Mouse (Mus musculus) left cerebral cortex, adult 2 months (tissue): ENCODE results near the gene Chia1. TPM values are rescaled to one million over a fixed set of nuclear protein-coding genes. Genes with fewer than 3 reads are reported as not detected.
"Not testable (repeated sequence)": the region's sequence is repeated elsewhere in the genome, so short reads cannot be mapped to it uniquely, and the experiment has no call there.

ENCODE experiments used
- DNase-seq, 2 experiments: peaks; one replicate each; pipeline ENCODE4 v3.0.0; 2021 to 2022; ENCODE audit warnings: low spot score in 2 of 2, mixed read lengths in 1 of 2; ENCODE audit errors: extremely low spot score in 1 of 2
- H3K27ac ChIP-seq: fragments of 200-600 bp; 2 replicates; pipeline ENCODE4 v1.8.1; 2022
- H3K4me3 ChIP-seq: fragments of 200-600 bp; 2 replicates; pipeline ENCODE4 v1.8.1; 2022
- CTCF ChIP-seq: fragments of 200-600 bp; IDR thresholded peaks from 2 replicates; pipeline ENCODE4 v1.8.1; 2022; ENCODE audit warnings: antibody characterized with exemption, mild to moderate bottlenecking, moderate library complexity
- intact Hi-C: fragments of 180-260 bp; cut with DNase I; formaldehyde crosslinking; loops from one replicate; pipeline ENCODE4 v1.15.1; 2025
- long read RNA-seq, 2 experiments: library from polyadenylated mRNA; stranded (forward); transcript quantifications; one replicate each; pipeline ENCODE4 v2.0.0; 2021; ENCODE audit warnings: borderline mapping rate in 2 of 2
- total RNA-seq, 2 experiments: library from RNA; stranded (reverse); gene quantifications; 2 replicates each; pipeline ENCODE4 v1.2.3; 2021

Chia1 gene
- under 1 TPM; 0.68 to 0.82 TPM for total RNA-seq
- long read RNA-seq, experiment 1, partial matches to known transcripts = 0 of 2 reads
- long read RNA-seq, experiment 1, other reads (novel, unspliced or antisense) = 2 of 2 reads
- long read RNA-seq, experiment 2 = 0 reads

GRCm38 (mm10) chr3:106112929-106113328 is at the start of gene Chia1:
Gene Chia1 (plus strand): TSS chr3:106113229.
- no peak for TF ChIP-seq CTCF
- no peak for DNase-seq
- H3K4me3 ChIP-seq = no peak within 1 kb of the TSS
- no peak within 1 kb of the TSS for H3K27ac ChIP-seq
- intact Hi-C loops = no loop called here

- H3K27ac ChIP-seq, H3K4me3 ChIP-seq, intact Hi-C loops, DNase-seq: not testable (repeated sequence)
Observed at GRCm38 (mm10) chr3:106067707-106068106, 45.3 kb upstream of the Chia1 start.

GRCm38 (mm10) chr3:106070994-106071393 is 42.0 kb upstream of the Chia1 start:
- TF ChIP-seq CTCF = no peak
- Histone ChIP-seq H3K4me3 (no peak overlapping the region), H3K27ac (no peak overlapping the region)
- intact Hi-C loops = no loop called here
- no peak for DNase-seq

DNA sequence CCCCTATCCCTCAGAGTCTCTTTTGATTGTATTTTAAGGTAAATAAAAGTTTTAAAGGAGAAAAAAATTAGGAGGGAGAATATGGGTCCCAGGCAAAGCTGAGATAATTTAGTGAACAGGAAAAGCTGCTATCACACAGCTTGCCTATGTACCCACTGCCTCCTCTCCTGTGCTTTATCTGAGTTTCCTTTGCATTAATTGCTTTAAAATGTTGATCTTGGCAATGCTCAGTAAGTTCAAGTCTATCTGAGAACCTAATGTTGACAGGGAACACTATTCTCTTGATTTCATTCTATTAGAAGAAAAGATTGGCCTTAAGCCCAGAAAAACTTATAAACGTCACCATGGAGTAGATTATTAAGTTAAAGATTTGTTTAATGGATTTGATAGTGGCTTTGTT is 38.2 kb upstream of the Chia1 start:
- DNase-seq = no peak
- TF ChIP-seq CTCF = no peak

DNA sequence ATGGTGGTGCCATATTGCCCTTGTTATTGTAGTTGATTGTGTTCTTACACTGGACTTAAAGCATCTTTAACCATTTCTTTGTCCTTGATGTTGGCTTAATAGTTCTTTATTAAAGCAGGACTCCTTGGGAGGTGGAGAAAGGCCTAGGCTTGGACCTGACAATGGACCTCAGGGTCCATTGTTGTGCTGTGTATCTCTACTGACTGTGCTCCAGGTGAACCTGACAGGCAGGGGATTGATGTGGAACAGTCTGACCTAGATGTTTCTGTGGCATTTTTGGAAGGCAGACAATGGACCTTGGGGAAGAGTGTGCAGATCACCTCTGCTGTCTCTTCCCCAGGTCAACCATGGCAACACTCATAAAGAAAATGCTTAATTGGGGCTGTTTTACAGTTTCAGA is 14.0 kb downstream of the Chia1 start:
- Histone ChIP-seq H3K4me3 (no peak overlapping the region), H3K27ac (no peak overlapping the region)
- DNase-seq = no peak
- TF ChIP-seq CTCF = no peak
- intact Hi-C loops = no loop called here

More for the DNA sequence above, 38.2 kb upstream of the Chia1 start:
- intact Hi-C loops = no loop called here
- no peak overlapping the region for H3K4me3 ChIP-seq
- H3K27ac ChIP-seq = no peak overlapping the region

DNA sequence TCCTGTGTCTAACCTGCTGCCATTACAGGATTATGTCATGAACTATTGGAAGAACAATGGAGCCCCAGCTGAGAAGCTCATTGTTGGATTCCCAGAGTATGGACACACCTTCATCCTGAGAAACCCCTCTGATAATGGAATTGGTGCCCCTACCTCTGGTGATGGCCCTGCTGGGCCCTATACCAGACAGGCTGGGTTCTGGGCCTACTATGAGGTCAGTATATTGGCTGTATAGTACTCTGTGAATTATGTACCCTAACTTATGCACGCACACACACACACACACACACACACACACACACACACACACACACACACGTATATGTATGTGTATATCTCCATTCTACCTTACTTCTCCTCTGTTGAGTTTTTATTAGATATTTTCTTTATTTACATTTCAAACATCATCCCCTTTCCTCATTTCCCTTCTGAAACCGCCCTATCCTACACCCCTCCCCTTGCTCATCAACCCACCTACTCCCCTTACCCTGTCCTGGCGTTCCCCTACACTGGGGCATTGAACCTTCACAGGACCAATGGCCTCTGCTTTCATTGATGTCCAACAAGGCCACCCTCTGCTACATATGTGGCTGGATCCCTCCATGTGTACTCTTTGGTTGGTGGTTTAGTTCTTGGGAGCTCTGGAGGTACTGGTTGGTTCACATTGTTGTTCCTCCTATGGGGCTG is 15.9 kb downstream of the Chia1 start:
- no peak overlapping the region for H3K27ac ChIP-seq
- DNase-seq = no peak
- H3K4me3 ChIP-seq = no peak overlapping the region
- no peak for TF ChIP-seq CTCF
- intact Hi-C loops = no loop called here

GRCm38 (mm10) chr3:106131690-106132089 is 18.7 kb downstream of the Chia1 start:
- no peak for TF ChIP-seq CTCF
- Histone ChIP-seq H3K4me3 (no peak overlapping the region), H3K27ac (no peak overlapping the region)
- DNase-seq = peak; percentile 37 to 66
- intact Hi-C loops = no loop called here

DNA sequence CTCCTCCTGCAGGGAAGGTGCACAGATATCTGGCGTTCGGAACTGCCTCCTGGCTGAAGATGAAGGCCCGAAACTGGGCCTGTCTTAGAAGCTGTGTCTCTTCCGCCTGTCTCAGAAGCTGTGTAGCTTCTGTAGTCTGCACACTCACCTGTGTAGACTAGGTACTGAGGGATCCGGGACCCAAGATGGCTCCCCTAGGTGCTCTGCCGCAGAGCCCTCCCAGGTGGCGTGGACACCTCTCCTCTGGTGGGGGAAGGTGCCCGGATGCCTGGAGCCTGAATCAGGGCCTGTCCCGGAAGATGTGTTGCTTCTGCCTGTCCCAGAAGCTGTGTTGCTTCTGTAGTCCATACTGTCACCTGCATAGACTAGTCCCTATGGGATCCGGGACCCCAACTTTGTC is 31.1 kb downstream of the Chia1 start:
- H3K4me3 ChIP-seq = no peak overlapping the region
- TF ChIP-seq CTCF = no peak

GRCm38 (mm10) chr3:106154413-106154812 is 41.4 kb downstream of the Chia1 start:
- DNase-seq = no peak
- TF ChIP-seq CTCF = no peak
- H3K27ac ChIP-seq = no peak overlapping the region
- intact Hi-C loops = no loop called here
- no peak overlapping the region for H3K4me3 ChIP-seq

More for the DNA sequence above, 31.1 kb downstream of the Chia1 start:
- no peak overlapping the region for H3K27ac ChIP-seq
- intact Hi-C loops = no loop called here
- DNase-seq = no peak

DNA sequence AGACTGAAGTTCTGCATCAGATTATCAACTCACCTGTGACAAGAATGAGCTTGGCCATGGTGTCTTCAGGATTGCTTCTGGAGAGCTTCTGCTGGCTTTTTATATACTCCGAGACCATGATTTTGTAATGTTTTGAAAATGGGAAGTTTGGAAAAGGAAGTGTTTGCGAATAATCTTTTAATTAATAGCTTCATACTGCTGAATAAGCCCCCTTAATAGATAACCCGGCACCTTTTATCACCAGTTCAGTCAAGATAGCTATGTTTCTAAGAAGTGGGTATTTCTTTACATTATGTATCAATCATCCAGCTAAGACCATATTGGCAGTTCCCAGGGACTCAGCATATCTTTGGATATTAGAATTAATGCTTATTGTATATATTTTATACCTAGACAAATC is 54.4 kb downstream of the Chia1 start, which contains the start of gene Chil3:
Chil3 (minus strand) TSS at position 101 of the 400 bp plus-strand sequence.
- DNase-seq = no peak
- no peak for TF ChIP-seq CTCF
- intact Hi-C loops = no loop called here
- no peak within 1 kb of the TSS for H3K4me3 ChIP-seq
- H3K27ac ChIP-seq = no peak within 1 kb of the TSS

GRCm38 (mm10) chr3:106170522-106171053 is 57.6 kb downstream of the Chia1 start:
- no peak for TF ChIP-seq CTCF
- Histone ChIP-seq H3K4me3 (no peak overlapping the region), H3K27ac (no peak overlapping the region)
- no peak for DNase-seq
- intact Hi-C loops = no loop called here

DNA sequence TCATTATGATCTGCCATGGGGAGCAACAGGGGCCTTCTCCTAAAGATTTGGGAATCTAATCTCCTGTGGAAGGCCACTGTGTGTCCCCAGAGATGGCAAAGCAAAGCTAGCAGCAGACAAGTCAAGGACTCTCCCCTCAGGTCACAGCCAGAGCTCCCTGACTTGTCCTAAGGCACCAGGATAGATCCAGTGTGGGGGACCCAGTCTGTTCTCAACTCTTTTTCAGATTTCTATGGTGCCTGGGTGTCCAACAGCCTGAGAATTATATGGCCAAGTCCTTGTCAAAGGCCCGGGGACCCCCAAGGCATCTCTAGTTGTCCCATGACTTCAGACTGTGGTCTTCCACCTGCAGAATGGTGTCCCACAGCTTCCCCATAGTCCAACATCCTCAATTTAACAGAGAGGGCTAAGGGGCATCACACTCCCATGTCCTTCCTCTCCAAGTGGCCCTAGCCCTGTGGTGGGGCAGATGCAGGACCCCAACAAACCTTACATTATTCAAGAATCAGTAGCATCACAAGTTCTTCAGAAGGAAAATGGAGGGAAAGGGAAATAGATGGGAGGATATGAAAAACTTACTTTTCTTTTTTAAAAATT is 58.2 kb downstream of the Chia1 start:
- TF ChIP-seq CTCF = no peak
- Histone ChIP-seq H3K27ac (no peak overlapping the region), H3K4me3 (no peak overlapping the region)
- DNase-seq = no peak
- intact Hi-C loops = no loop called here

DNA sequence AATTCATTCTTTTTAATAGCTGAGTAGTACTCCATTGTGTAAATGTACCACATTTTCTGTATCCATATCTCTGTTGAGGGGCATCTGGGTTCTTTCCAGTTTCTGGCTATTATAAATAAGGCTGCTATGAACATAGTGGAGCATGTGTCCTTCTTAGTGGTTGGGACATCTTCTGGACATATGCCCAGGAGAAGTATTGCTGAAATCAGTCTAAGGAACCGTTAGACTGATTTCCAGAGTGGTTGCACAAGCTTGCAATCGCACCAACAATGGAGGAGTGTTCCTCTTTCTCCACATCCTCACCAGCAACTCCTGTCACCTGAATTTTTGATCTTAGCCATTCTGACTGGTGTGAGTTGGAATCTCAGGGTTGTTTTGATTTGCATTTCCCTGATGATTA is 59.5 kb downstream of the Chia1 start:
- H3K4me3 ChIP-seq, DNase-seq, intact Hi-C loops, H3K27ac ChIP-seq: not testable (repeated sequence)

DNA sequence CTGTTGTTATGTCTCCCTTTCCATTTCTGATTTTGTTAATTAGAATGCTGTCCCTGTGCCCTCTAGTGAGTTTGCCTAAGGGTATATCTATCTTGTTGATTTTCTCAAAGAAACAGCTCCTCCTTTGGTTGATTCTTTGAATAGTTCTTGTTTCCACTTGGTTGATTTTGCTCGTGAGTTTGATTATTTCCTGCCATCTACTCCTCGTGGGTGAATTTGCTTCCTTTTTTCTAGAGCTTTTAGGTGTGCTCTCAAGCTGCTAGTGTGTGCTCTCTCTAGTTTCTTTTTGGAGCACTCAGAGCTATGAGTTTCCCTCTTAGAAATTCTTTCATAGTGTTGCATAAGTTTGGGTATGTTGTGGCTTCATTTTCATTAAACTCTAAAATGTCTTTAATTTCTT is 61.9 kb downstream of the Chia1 start:
- intact Hi-C loops, DNase-seq: not testable (repeated sequence)

More for the DNA sequence above, 61.9 kb downstream of the Chia1 start:
- not testable (repeated sequence) for H3K27ac ChIP-seq, H3K4me3 ChIP-seq
